Mouse (Mus musculus): ENCODE data around the gene Sstr3.

- TF ChIP-seq CTCF (IDR thresholded peaks at IDR 0.05; ENCODE audit: insufficient read depth, low read depth, low read length) (no peak), POLR2A (IDR thresholded peaks at IDR 0.05; ENCODE audit: insufficient read depth, low read depth, low read length) (no peak)
Observed at GRCm38 (mm10) chr15:78563937-78564336, 19.5 kb upstream of the Sstr3 start.
